Mouse (Mus musculus) lung, embryonic 14.5 days (tissue): ENCODE measurements around the gene Cacna1g. TPM values are rescaled to one million over a fixed set of nuclear protein-coding genes. Genes with fewer than 3 reads are reported as not detected.
A peak's percentile ranks its signal among the peaks of the same experiment; 100 is the strongest.

ENCODE experiments used
- ATAC-seq: fragments of 200-750 bp; cut with Nextera tagmentation; 2 replicates; pipeline ENCODE4 v1.8.0; 2017; ENCODE audit warnings: mild to moderate bottlenecking, moderate TSS enrichment, moderate library complexity; ENCODE audit not compliant: insufficient read depth
- DNase-seq: peaks from one replicate; pipeline ENCODE4 v3.0.0-alpha.2; 2015
- H3K27ac ChIP-seq: fragments of 300-500 bp; sonication (generic); 2 replicates; pipeline ENCODE4 v1.5.1; 2014; ENCODE audit warnings: low read depth, mild to moderate bottlenecking, moderate library complexity
- H3K27me3 ChIP-seq: fragments of 300-500 bp; sonication (generic); 2 replicates; pipeline ENCODE4 v1.6.1; 2014; ENCODE audit warnings: low read length, control low read depth; ENCODE audit not compliant: insufficient read depth
- H3K36me3 ChIP-seq: fragments of 300-500 bp; sonication (generic); 2 replicates; pipeline ENCODE4 v1.6.1; 2014; ENCODE audit warnings: control low read depth; ENCODE audit not compliant: insufficient read depth
- H3K4me1 ChIP-seq: fragments of 300-500 bp; sonication (generic); 2 replicates; pipeline ENCODE4 v1.6.1; 2014; ENCODE audit warnings: antibody characterized with exemption, control low read depth; ENCODE audit not compliant: insufficient read depth
- H3K4me2 ChIP-seq: fragments of 300-500 bp; sonication (generic); 2 replicates; pipeline ENCODE4 v1.6.1; 2014; ENCODE audit warnings: mild to moderate bottlenecking
- H3K4me3 ChIP-seq: fragments of 300-500 bp; sonication (generic); 2 replicates; pipeline ENCODE4 v1.5.1; 2014; ENCODE audit warnings: low read depth, low read length
- H3K9ac ChIP-seq: fragments of 300-500 bp; sonication (generic); 2 replicates; pipeline ENCODE4 v1.6.1; 2014
- H3K9me3 ChIP-seq: fragments of 300-500 bp; sonication (generic); 2 replicates; pipeline ENCODE4 v1.6.1; 2016; ENCODE audit warnings: low read depth, low read length, control low read depth
- CTCF ChIP-seq: IDR thresholded peaks from 2 replicates; pipeline ENCODE4 v1.5.1; 2016; ENCODE audit warnings: antibody characterized with exemption, low read depth
- WGBS: fragments of 180-500 bp; shearing (Covaris S2); extraction: QIAGEN DNeasy Blood & Tissue Kit; methylation state at CpG from one replicate; pipeline ENCODE4 v1.1.7; 2014; 5-methylcytosine and 5-hydroxymethylcytosine counted together
- polyA plus RNA-seq: library from polyadenylated mRNA; unstranded; fragments of >200 nt; fragmentation: Nextera tagmentation; extraction: Ambion mirVana; gene quantifications from 2 replicates; pipeline ENCODE4 v1.2.1, GENCODE M21; 2014

The Cacna1g gene
- 12.9 and 13.5 TPM in 2 replicates for polyA plus RNA-seq

DNA sequence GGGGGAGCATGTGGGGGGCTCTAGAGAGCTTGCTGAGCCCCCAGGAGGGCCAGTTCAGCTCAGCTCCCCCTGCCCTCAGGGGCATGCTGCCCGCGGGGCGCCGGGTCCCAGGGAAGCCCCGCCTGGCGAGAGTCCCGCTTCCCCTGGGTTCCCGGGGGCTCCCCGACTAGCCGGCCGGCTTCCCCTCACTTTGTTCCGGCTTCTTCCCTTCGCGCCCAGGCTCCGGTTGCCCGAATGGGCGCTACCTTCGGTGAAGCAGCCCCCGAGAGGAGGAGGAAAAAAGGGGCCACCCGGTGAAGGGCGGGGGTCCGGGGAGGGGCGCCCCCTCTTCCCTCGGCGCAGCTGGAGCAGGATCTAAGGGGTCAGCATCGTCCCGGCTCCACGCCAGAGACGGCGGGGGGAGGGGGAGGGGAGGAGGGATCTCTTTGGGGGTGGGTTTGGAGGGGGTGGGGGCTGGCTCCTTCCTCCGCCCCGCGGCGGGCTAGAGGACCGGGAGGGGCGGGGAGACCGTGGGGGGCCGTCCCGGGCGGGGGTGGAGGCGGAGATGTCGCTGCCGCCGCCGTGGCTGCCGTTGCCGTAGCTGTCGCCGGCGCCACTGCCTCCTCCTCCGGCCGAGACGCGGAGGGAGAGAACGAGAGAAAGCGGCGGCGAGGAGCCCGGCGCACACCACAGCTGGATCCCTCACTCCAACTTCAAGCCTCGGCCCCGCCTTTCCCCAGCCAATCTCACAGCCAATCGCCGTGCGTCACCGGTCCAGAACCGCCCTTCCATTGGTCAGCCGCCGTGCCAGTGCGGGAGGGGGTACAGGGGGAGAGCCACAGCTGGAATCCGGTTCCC, at the start of gene Cacna1g:
Gene Cacna1g (minus strand): TSS at position 492 of the 837 bp plus-strand sequence.
- H3K36me3 ChIP-seq, result no peaks in the 10 kb centered on the region
- no peak for TF ChIP-seq CTCF
- no peaks in the 10 kb centered on the region for H3K9me3 ChIP-seq
- DNase-seq (peak; percentile 94), ATAC-seq (peak; percentile 89)
- H3K27ac ChIP-seq, result peak within 1 kb of the TSS; percentile 91
- H3K4me2 ChIP-seq, result peak within 1 kb of the TSS; percentile 92
- peak within 1 kb of the TSS; percentile 77 for H3K9ac ChIP-seq
- H3K4me3 ChIP-seq, result peak within 1 kb of the TSS; percentile 72
- WGBS, result 1% methylated on average over 56 of the region's 71 CpGs
- H3K4me1 ChIP-seq, result peaks cover 25% of the 10 kb centered on the region
- peaks cover 36% of the 10 kb centered on the region for H3K27me3 ChIP-seq

DNA sequence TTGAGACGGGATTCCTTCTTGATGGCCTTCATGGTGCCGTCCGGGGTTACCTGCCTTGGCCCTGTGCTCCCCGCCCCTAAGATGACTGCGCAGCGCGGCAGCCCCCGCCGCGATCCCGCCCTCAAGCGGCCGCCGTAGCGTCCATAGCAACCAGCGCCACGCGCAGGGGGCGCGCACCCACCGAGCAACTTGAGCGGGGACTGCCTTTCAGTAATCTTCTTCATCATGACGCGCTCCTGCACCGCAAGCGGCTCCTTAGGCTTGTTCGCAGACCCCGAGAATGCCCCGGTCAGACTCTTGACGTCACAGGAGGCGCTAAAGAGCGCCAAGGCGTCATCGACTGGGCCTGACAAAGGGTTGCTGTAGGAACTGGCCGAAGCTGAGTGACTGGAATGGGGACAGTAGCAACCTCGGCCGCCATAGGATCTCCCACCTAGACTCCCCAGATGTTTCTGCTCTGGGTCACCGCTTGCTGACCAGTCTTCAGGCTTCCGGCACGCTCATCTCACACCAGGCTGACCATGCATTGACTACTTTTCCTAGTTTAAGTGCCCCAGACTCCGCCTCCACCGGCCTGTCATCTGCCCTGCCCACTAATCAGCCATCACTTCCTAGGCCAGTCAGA, 47.3 kb upstream of the Cacna1g start, which contains the start of gene Mycbpap:
Gene Mycbpap (minus strand): TSS at position 524 of the 625 bp plus-strand sequence.
- under 1% methylated on average over 42 of the region's 42 CpGs for WGBS
- Histone ChIP-seq H3K4me2 (peak within 1 kb of the TSS; percentile 91), H3K4me1 (peaks cover 12% of the 10 kb centered on the region), H3K9me3 (no peaks in the 10 kb centered on the region), H3K9ac (peak within 1 kb of the TSS; percentile 65), H3K27me3 (no peaks in the 10 kb centered on the region), H3K4me3 (peak within 1 kb of the TSS; percentile 51), H3K36me3 (no peaks in the 10 kb centered on the region), H3K27ac (no peak within 1 kb of the TSS)
- TF ChIP-seq CTCF, result peak; percentile 41
- ATAC-seq, result peak; percentile 82
- peak; percentile 87 for DNase-seq

DNA sequence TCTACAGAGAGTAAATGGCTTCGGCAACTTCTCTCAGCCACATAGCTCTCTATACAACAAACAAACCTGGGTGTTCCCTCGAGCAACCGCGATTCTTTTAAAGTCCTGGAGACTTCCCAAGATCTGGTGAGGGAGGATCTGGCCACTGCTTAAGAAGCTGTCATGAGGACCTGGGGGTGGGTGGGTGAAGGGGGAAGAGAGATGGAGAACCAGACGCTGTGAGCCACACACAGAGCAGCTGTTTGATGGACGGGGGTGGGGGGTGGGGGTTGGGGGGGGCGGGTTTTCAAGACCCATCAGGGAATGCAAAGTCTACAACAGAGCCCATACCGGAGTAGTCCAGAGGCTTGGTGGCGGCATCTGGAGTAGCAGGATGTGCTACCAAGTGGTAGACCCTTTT, 39.5 kb upstream of the Cacna1g start:
- H3K9me3 ChIP-seq, result peaks cover 6% of the 10 kb centered on the region; the same call in 1 of the 2 replicates
- TF ChIP-seq CTCF, result no peak
- H3K4me1 ChIP-seq, result no peaks in the 10 kb centered on the region
- no peak overlapping the region for H3K4me3 ChIP-seq
- WGBS, result 27% methylated on average over 9 of the region's 9 CpGs
- H3K27ac ChIP-seq, result no peak overlapping the region
- H3K9ac ChIP-seq, result no peak overlapping the region
- H3K27me3 ChIP-seq, result no peaks in the 10 kb centered on the region
- no peak overlapping the region for H3K4me2 ChIP-seq
- H3K36me3 ChIP-seq, result no peaks in the 10 kb centered on the region
- DNase-seq (peak; percentile 69), ATAC-seq (peak; percentile 62)

DNA sequence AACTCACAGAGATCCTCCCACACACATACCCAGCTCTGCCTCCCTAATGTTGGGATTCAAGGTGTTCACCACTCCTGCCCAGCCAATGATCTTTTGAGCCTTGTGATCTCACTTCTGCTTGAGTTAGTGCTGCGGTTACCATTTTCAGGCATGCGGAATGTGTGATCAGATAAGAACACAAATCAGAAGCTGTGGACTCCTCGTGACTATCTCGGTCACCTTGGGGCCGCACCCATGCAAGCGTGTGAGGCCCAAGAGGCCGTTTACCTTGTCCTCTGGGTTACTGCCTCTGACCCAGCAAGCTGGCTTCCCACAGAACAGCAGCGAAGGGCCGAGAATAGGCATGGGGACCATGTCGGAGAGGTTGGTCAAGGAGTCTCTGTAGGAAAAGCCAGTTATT, 35.0 kb upstream of the Cacna1g start:
- no peaks in the 10 kb centered on the region for H3K4me1 ChIP-seq
- ATAC-seq (no peak), DNase-seq (no peak)
- no peaks in the 10 kb centered on the region for H3K36me3 ChIP-seq
- H3K27me3 ChIP-seq, result no peaks in the 10 kb centered on the region
- H3K9ac ChIP-seq, result no peak overlapping the region
- no peak overlapping the region for H3K4me3 ChIP-seq
- whole genome bisulfite sequencing, result 72% methylated on average over 10 of the region's 10 CpGs
- no peak overlapping the region for H3K4me2 ChIP-seq
- no peak for TF ChIP-seq CTCF
- peaks cover 6% of the 10 kb centered on the region; the same call in 1 of the 2 replicates for H3K9me3 ChIP-seq
- H3K27ac ChIP-seq, result no peak overlapping the region

DNA sequence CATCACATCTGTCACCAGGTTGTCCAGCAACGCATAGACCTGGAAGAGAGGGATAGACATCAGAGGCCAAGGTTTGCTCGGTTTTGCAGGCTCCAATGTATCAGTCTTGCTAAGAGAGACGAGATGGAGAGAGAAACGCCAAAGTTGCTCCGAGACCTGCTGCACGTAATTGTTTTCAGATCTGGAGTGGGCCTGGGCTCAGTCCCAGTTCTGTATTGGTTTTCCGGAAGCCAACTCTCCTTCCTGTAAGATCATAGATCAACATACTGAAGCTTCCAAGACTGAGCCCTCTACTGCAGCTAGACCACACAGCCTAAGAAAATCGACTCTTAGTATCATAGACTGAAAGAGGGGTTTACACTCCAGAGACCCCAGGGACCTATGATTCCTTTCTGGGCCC, 27.5 kb upstream of the Cacna1g start:
- DNase-seq, result no peak
- H3K9ac ChIP-seq, result no peak overlapping the region
- H3K4me2 ChIP-seq, result no peak overlapping the region
- ATAC-seq, result no peak
- H3K36me3 ChIP-seq, result 0 out of 2 replicates have a peak, but pooled peaks cover 2% of the 10 kb centered on the region
- TF ChIP-seq CTCF, result no peak
- WGBS, result 76% methylated on average over 8 of the region's 8 CpGs
- H3K4me3 ChIP-seq, result no peak overlapping the region
- no peaks in the 10 kb centered on the region for H3K9me3 ChIP-seq
- H3K27ac ChIP-seq, result no peak overlapping the region
- H3K4me1 ChIP-seq, result peaks cover 8% of the 10 kb centered on the region; the same call in 1 of the 2 replicates
- H3K27me3 ChIP-seq, result no peaks in the 10 kb centered on the region

DNA sequence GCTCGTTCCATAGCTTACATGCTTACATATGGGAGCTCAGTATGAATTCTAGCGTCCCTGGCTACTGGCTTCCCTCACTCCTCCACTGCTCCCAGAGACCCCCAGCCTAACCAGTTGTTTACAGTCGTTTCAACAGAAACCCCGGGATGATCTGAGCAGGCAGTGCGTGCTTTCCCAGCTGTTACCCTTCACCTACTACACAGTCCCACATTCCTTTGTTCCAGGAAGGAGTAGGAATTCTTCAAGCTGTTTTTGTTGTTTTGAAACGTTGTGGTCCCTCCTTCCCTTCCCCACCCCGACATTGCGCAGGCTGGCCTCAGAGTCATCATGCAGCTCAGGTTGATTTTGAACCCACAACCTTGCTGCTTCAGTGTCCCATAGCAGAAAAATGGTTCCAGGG, 26.4 kb upstream of the Cacna1g start:
- no peak for TF ChIP-seq CTCF
- DNase-seq, result no peak
- Histone ChIP-seq H3K4me3 (no peak overlapping the region; the same call in 1 of the 2 replicates), H3K9me3 (no peaks in the 10 kb centered on the region), H3K9ac (peak overlapping the region; percentile 62; the same call in 1 of the 2 replicates), H3K4me2 (peak overlapping the region; percentile 69), H3K27me3 (no peaks in the 10 kb centered on the region), H3K4me1 (peaks cover 8% of the 10 kb centered on the region; the same call in 1 of the 2 replicates), H3K27ac (peak overlapping the region; percentile 92), H3K36me3 (0 out of 2 replicates have a peak, but pooled peaks cover 3% of the 10 kb centered on the region)
- ATAC-seq, result no peak
- 18% methylated on average over 8 of the region's 8 CpGs for WGBS
